Mouse (Mus musculus): ENCODE data around the gene Fto. TPM values are rescaled to one million over a fixed set of nuclear protein-coding genes. Genes with fewer than 3 reads are reported as not detected.

Gene Fto
- polyA plus RNA-seq, 1 experiment from 2014 or later: 111 TPM

GRCm38 (mm10) chr8:91317567-91318227 lies 4.4 kb downstream of the Fto start:
- WGBS: 90% methylated on average over 5 of the region's 5 CpGs
- Histone ChIP-seq H3K36me3 (ENCODE audit: control insufficient read depth, insufficient read depth, low read length) (no peaks in the 10 kb centered on the region), H3K4me3 (ENCODE audit: low read depth, low read length) (no peak overlapping the region), H3K27ac (ENCODE audit: low read depth, low read length) (no peak overlapping the region), H3K27me3 (ENCODE audit: control insufficient read depth, insufficient read depth, low read length) (no peaks in the 10 kb centered on the region), H3K9me3 (ENCODE audit: control insufficient read depth, low read length) (no peaks in the 10 kb centered on the region), H3K4me2 (ENCODE audit: low read depth, low read length, severe bottlenecking) (no peak overlapping the region), H3K9ac (ENCODE audit: low read length) (no peak overlapping the region), H3K4me1 (replicated peaks; ENCODE audit: control insufficient read depth, insufficient read depth, low read length) (peaks cover 5% of the 10 kb centered on the region; the same call in 1 of the 2 replicates)
- ATAC-seq (replicated peaks; ENCODE audit: low FRiP score): no peak
- no peak for DNase-seq (ENCODE audit: low spot score)

- DNase-seq (ENCODE audit: low spot score) (no peak), ATAC-seq (replicated peaks; ENCODE audit: low FRiP score) (no peak)
- no peak overlapping the region for H3K27ac ChIP-seq (ENCODE audit: low read depth, low read length)
- no peaks in the 10 kb centered on the region for H3K9me3 ChIP-seq (ENCODE audit: control insufficient read depth, low read length)
- H3K27me3 ChIP-seq (ENCODE audit: control insufficient read depth, insufficient read depth, low read length): no peaks in the 10 kb centered on the region
- no peak overlapping the region for H3K9ac ChIP-seq (ENCODE audit: low read length)
- H3K4me3 ChIP-seq (ENCODE audit: low read depth, low read length): no peak overlapping the region
- no peaks in the 10 kb centered on the region for H3K36me3 ChIP-seq (ENCODE audit: control insufficient read depth, insufficient read depth, low read length)
- WGBS: 86% methylated on average over 7 of the region's 7 CpGs
- H3K4me2 ChIP-seq (ENCODE audit: low read depth, low read length, severe bottlenecking): no peak overlapping the region
- peaks cover 5% of the 10 kb centered on the region; the same call in 1 of the 2 replicates for H3K4me1 ChIP-seq (replicated peaks; ENCODE audit: control insufficient read depth, insufficient read depth, low read length)
Observed at GRCm38 (mm10) chr8:91318938-91319729, 5.8 kb downstream of the Fto start.

- no peaks in the 10 kb centered on the region for H3K36me3 ChIP-seq (ENCODE audit: control insufficient read depth, insufficient read depth, low read length)
- H3K4me3 ChIP-seq (ENCODE audit: low read depth, low read length): no peak overlapping the region
- H3K27ac ChIP-seq (ENCODE audit: low read depth, low read length): no peak overlapping the region
- no peak overlapping the region for H3K4me2 ChIP-seq (ENCODE audit: low read depth, low read length, severe bottlenecking)
- no peaks in the 10 kb centered on the region for H3K4me1 ChIP-seq (replicated peaks; ENCODE audit: control insufficient read depth, insufficient read depth, low read length)
- no peaks in the 10 kb centered on the region for H3K9me3 ChIP-seq (ENCODE audit: control insufficient read depth, low read length)
- H3K27me3 ChIP-seq (ENCODE audit: control insufficient read depth, insufficient read depth, low read length): no peaks in the 10 kb centered on the region
- 83% methylated on average over 7 of the region's 7 CpGs for WGBS
- no peak for ATAC-seq (replicated peaks; ENCODE audit: low FRiP score)
- DNase-seq (ENCODE audit: low spot score): no peak
- H3K9ac ChIP-seq (ENCODE audit: low read length): no peak overlapping the region
Observed at GRCm38 (mm10) chr8:91323511-91323910, 10.2 kb downstream of the Fto start.

- no peak overlapping the region for H3K4me3 ChIP-seq (ENCODE audit: low read depth, low read length)
- no peaks in the 10 kb centered on the region; the same call in 1 of the 2 replicates for H3K4me1 ChIP-seq (replicated peaks; ENCODE audit: control insufficient read depth, insufficient read depth, low read length)
- ATAC-seq (replicated peaks; ENCODE audit: low FRiP score) (no peak), DNase-seq (ENCODE audit: low spot score) (no peak)
- no peak overlapping the region for H3K27ac ChIP-seq (ENCODE audit: low read depth, low read length)
- no peaks in the 10 kb centered on the region for H3K36me3 ChIP-seq (ENCODE audit: control insufficient read depth, insufficient read depth, low read length)
- H3K9ac ChIP-seq (ENCODE audit: low read length): no peak overlapping the region
- H3K9me3 ChIP-seq (ENCODE audit: control insufficient read depth, low read length): no peaks in the 10 kb centered on the region
- WGBS: 46% methylated on average over 9 of the region's 9 CpGs
- H3K27me3 ChIP-seq (ENCODE audit: control insufficient read depth, insufficient read depth, low read length): no peaks in the 10 kb centered on the region
- H3K4me2 ChIP-seq (ENCODE audit: low read depth, low read length, severe bottlenecking): no peak overlapping the region
Observed at GRCm38 (mm10) chr8:91324271-91324670, 10.9 kb downstream of the Fto start.

GRCm38 (mm10) chr8:91324916-91325315 lies 11.6 kb downstream of the Fto start:
- Histone ChIP-seq H3K9ac (ENCODE audit: low read length) (no peak overlapping the region), H3K4me3 (ENCODE audit: low read depth, low read length) (no peak overlapping the region), H3K9me3 (ENCODE audit: control insufficient read depth, low read length) (no peaks in the 10 kb centered on the region), H3K4me2 (ENCODE audit: low read depth, low read length, severe bottlenecking) (no peak overlapping the region), H3K27ac (ENCODE audit: low read depth, low read length) (no peak overlapping the region), H3K4me1 (replicated peaks; ENCODE audit: control insufficient read depth, insufficient read depth, low read length) (peaks cover 2% of the 10 kb centered on the region; the same call in 1 of the 2 replicates), H3K36me3 (ENCODE audit: control insufficient read depth, insufficient read depth, low read length) (no peaks in the 10 kb centered on the region), H3K27me3 (ENCODE audit: control insufficient read depth, insufficient read depth, low read length) (no peaks in the 10 kb centered on the region)
- no peak for ATAC-seq (replicated peaks; ENCODE audit: low FRiP score)
- 85% methylated on average over 4 of the region's 4 CpGs for WGBS
- no peak for DNase-seq (ENCODE audit: low spot score)

GRCm38 (mm10) chr8:91326018-91326417 lies 12.7 kb downstream of the Fto start:
- Histone ChIP-seq H3K27me3 (ENCODE audit: control insufficient read depth, insufficient read depth, low read length) (no peaks in the 10 kb centered on the region), H3K9ac (ENCODE audit: low read length) (no peak overlapping the region), H3K27ac (ENCODE audit: low read depth, low read length) (no peak overlapping the region), H3K36me3 (ENCODE audit: control insufficient read depth, insufficient read depth, low read length) (no peaks in the 10 kb centered on the region), H3K4me2 (ENCODE audit: low read depth, low read length, severe bottlenecking) (no peak overlapping the region), H3K4me1 (replicated peaks; ENCODE audit: control insufficient read depth, insufficient read depth, low read length) (peaks cover 5% of the 10 kb centered on the region; the same call in 1 of the 2 replicates), H3K9me3 (ENCODE audit: control insufficient read depth, low read length) (no peaks in the 10 kb centered on the region), H3K4me3 (ENCODE audit: low read depth, low read length) (no peak overlapping the region)
- no peak for DNase-seq (ENCODE audit: low spot score)
- ATAC-seq (replicated peaks; ENCODE audit: low FRiP score): no peak
- 83% methylated on average over 3 of the region's 3 CpGs for WGBS

GRCm38 (mm10) chr8:91326946-91327345 lies 13.6 kb downstream of the Fto start:
- no peaks in the 10 kb centered on the region for H3K9me3 ChIP-seq (ENCODE audit: control insufficient read depth, low read length)
- H3K4me2 ChIP-seq (ENCODE audit: low read depth, low read length, severe bottlenecking): no peak overlapping the region
- 84% methylated on average over 6 of the region's 6 CpGs for WGBS
- DNase-seq (ENCODE audit: low spot score): no peak
- no peak overlapping the region for H3K9ac ChIP-seq (ENCODE audit: low read length)
- H3K36me3 ChIP-seq (ENCODE audit: control insufficient read depth, insufficient read depth, low read length): no peaks in the 10 kb centered on the region
- H3K27ac ChIP-seq (ENCODE audit: low read depth, low read length): no peak overlapping the region
- no peaks in the 10 kb centered on the region for H3K27me3 ChIP-seq (ENCODE audit: control insufficient read depth, insufficient read depth, low read length)
- H3K4me1 ChIP-seq (replicated peaks; ENCODE audit: control insufficient read depth, insufficient read depth, low read length): peaks cover 7% of the 10 kb centered on the region; the same call in 1 of the 2 replicates
- H3K4me3 ChIP-seq (ENCODE audit: low read depth, low read length): no peak overlapping the region
- ATAC-seq (replicated peaks; ENCODE audit: low FRiP score): no peak

GRCm38 (mm10) chr8:91327471-91328205 lies 14.3 kb downstream of the Fto start:
- H3K9me3 ChIP-seq (ENCODE audit: control insufficient read depth, low read length): no peaks in the 10 kb centered on the region
- no peaks in the 10 kb centered on the region for H3K27me3 ChIP-seq (ENCODE audit: control insufficient read depth, insufficient read depth, low read length)
- no peaks in the 10 kb centered on the region for H3K36me3 ChIP-seq (ENCODE audit: control insufficient read depth, insufficient read depth, low read length)
- WGBS: 82% methylated on average over 11 of the region's 11 CpGs
- no peak overlapping the region for H3K9ac ChIP-seq (ENCODE audit: low read length)
- H3K27ac ChIP-seq (ENCODE audit: low read depth, low read length): no peak overlapping the region
- ATAC-seq (replicated peaks; ENCODE audit: low FRiP score): no peak
- DNase-seq (ENCODE audit: low spot score): no peak
- no peak overlapping the region for H3K4me3 ChIP-seq (ENCODE audit: low read depth, low read length)
- H3K4me2 ChIP-seq (ENCODE audit: low read depth, low read length, severe bottlenecking): no peak overlapping the region
- H3K4me1 ChIP-seq (replicated peaks; ENCODE audit: control insufficient read depth, insufficient read depth, low read length): peaks cover 7% of the 10 kb centered on the region; the same call in 1 of the 2 replicates

Measured in forebrain, embryonic 11.5 days (tissue).